Mouse (Mus musculus): ENCODE results near the gene Gm4767.
A peak's percentile ranks its signal among the peaks of the same experiment; 100 is the strongest.
"Not testable (repeated sequence)": the region's sequence is repeated elsewhere in the genome, so short reads cannot be mapped to it uniquely, and the experiment has no call there.

Gm4767 gene

DNA sequence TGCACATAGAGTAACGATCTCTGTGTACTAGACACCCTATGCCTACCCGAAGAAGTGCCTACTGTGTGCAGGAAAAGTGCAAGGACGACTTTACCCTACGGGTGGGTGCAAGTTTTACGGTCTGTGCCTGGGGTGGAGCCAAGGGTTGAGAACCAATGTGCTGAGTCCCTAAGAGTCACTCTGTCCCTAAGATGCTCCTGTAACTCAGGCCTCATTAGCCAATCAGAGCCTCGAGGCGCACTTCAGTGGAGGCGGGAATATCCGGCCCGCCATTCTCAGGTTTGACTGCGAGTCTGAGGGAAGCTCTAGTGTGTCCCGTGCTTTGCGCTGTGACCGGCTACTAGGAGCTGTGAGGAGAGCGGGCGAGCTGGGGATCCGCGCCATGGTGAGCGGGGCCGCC, at the start of gene Gm4767:
Gene Gm4767, plus strand, starts transcription at position 288 of the 400 bp plus-strand sequence.
- peak; percentile 4 to 17 for DNase-seq

GRCm38 (mm10) chr10:81770506-81771403, 41.2 kb upstream of the Gm4767 start, which contains the start of gene Gm3055:
TSS of gene Gm3055 (minus strand) at chr10:81771161.
- DNase-seq = not testable (repeated sequence)

- not testable (repeated sequence) for DNase-seq
These were observed 40.6 kb upstream of the Gm4767 start for GRCm38 (mm10) chr10:81771404-81771777.

DNA sequence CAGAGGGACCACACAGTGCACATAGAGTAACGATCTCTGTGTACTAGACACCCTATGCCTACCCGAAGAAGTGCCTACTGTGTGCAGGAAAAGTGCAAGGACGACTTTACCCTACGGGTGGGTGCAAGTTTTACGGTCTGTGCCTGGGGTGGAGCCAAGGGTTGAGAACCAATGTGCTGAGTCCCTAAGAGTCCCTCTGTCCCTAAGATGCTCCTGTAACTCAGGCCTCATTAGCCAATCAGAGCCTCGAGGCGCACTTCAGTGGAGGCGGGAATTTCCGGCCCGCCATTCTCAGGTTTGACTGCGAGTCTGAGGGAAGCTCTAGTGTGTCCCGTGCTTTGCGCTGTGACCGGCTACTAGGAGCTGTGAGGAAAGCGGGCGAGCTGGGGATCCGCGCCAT, 34.2 kb downstream of the Gm4767 start:
- not testable (repeated sequence) for DNase-seq

DNA sequence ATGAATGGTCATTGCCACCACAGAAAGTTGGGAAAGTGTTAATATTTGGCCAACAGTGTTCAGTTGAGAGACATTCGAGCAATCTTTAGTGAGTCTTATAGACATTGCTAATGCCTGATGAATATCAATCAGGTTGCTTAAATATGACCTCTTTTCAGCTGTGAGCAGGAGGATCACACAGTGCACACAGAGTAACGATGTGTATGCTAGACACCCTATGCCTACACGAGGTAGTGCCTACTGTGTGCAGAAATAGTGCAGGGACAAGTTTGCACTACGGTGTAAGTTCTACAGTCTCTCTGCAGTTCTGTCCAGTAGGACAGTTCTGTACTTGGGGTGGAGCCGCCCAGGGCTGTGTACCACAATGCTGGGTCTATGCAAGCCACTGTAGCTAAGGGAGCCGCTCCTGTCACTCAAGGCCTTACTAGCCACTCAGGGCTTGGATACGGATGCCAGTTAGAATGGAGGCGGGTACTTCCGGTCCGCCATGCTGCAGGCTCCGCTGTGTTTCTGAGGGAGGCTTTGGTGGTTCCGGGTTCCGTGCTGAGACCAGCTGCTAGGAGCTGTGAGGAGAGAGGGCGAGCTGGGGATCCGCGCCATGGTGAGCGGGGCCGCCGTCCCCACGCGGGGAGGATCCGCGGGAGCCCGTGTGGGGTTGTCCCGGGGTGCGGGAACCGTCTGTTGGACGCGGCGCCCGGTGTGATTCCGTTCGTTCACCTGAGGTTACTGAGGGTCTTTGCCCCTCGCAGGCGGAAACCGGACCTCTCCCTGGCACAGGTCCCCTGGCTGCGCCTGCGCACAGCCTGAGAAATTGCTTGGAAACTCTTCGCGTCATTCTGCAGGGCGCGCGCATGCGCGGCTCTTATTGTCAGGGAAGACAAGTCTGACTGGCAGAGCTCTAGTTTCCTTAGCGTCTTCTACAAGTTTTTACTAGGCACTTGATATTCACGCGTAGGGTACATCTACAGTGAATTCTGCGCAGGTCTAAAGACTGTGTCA, 51.7 kb downstream of the Gm4767 start, which contains the start of gene Gm32687:
Gene Gm32687, plus strand, starts transcription at position 526 of the 999 bp plus-strand sequence.
- DNase-seq = peak; percentile 10 to 15

Measured in cerebellum, adult 18-20 months (tissue).